Mouse (Mus musculus) hindbrain, embryonic 15.5 days (tissue): ENCODE data around the gene Edn2. TPM values are rescaled to one million over a fixed set of nuclear protein-coding genes. Genes with fewer than 3 reads are reported as not detected.

ENCODE experiments used
- ATAC-seq: fragments of 200-750 bp; cut with Nextera tagmentation; 2 replicates; pipeline ENCODE4 v1.8.0; 2017; ENCODE audit warnings: low read depth, moderate number of reproducible peaks, moderate TSS enrichment; ENCODE audit not compliant: low FRiP score
- H3K27ac ChIP-seq: fragments of 300-500 bp; sonication (generic); replicated peaks from 2 replicates; pipeline ENCODE4 v1.5.1; 2015; ENCODE audit warnings: mild to moderate bottlenecking, inconsistent platforms
- H3K27me3 ChIP-seq: fragments of 300-500 bp; sonication (generic); 2 replicates; pipeline ENCODE4 v1.6.1; 2015; ENCODE audit warnings: control low read depth, inconsistent platforms
- H3K36me3 ChIP-seq: fragments of 300-500 bp; sonication (generic); 2 replicates; pipeline ENCODE4 v1.6.1; 2015; ENCODE audit warnings: control low read depth, inconsistent platforms
- H3K4me1 ChIP-seq: fragments of 300-500 bp; sonication (generic); replicated peaks from 2 replicates; pipeline ENCODE4 v1.6.1; 2015; ENCODE audit warnings: control low read depth, inconsistent platforms
- H3K4me2 ChIP-seq: fragments of 300-500 bp; sonication (generic); 2 replicates; pipeline ENCODE4 v1.6.1; 2015; ENCODE audit warnings: moderate library complexity, mild to moderate bottlenecking, inconsistent platforms
- H3K4me3 ChIP-seq: fragments of 300-500 bp; sonication (generic); 2 replicates; pipeline ENCODE4 v1.5.1; 2015; ENCODE audit warnings: mild to moderate bottlenecking, inconsistent platforms
- H3K9ac ChIP-seq: fragments of 300-500 bp; sonication (generic); 2 replicates; pipeline ENCODE4 v1.6.1; 2015; ENCODE audit warnings: inconsistent platforms
- H3K9me3 ChIP-seq: fragments of 300-500 bp; sonication (generic); 2 replicates; pipeline ENCODE4 v1.6.1; 2016; ENCODE audit warnings: control low read depth, inconsistent platforms
- WGBS: fragments of 180-500 bp; shearing (Covaris S2); methylation state at CpG from one replicate; pipeline ENCODE4 v1.1.7; 2015; 5-methylcytosine and 5-hydroxymethylcytosine counted together
- polyA plus RNA-seq: library from polyadenylated mRNA; unstranded; fragments of >200 nt; fragmentation: Nextera tagmentation; extraction: Ambion mirVana; gene quantifications from 2 replicates; pipeline ENCODE4 v1.2.1, GENCODE M21; 2015

The Edn2 gene
- polyA plus RNA-seq, 1 experiment from 2014 or later, result 0.10 TPM

DNA sequence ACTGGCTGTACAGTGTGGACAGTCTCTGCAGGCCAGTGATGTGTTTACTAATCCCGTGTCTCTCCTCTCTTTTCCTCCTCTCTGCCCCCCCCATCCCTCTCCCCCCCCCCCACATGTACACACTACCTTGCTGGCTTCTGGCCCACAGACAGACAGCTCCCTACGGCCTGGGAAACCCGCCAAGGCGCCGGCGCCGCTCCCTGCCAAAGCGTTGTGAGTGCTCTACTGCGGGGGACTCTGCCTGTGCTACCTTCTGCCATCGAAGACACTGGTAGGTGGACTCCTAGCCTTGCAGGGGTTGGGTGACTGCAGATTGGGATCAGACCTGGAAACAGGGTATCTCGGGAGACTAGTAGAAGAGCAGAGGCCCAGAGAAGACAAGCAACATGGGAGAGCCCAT, 2.2 kb downstream of the Edn2 start:
- ATAC-seq, result peak; percentile 65; the same call in 1 of the 2 replicates

DNA sequence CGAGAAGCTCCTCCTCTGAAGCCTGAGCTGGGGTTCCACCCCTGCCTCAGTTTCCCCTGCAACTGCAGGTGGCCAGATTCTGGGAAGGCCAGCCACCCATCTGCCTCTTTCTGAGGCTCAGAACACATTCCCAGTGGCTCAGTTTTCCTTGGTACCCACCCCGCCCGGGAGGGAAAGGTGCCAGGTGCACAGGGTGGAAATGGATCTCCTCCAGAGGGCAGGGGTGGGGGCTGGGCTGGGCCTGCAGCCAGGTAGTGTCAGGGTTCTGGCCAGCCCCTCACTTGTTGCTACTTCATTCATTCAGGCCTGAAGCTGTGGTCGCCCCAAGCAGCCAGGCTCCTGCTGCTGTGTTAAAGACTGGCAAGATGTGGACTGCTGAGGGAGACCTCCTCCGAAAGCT, 3.3 kb downstream of the Edn2 start:
- Histone ChIP-seq H3K27me3 (no peaks in the 10 kb centered on the region), H3K9ac (no peak overlapping the region), H3K4me1 (no peaks in the 10 kb centered on the region; the same call in 1 of the 2 replicates), H3K27ac (no peak overlapping the region), H3K4me2 (no peak overlapping the region), H3K36me3 (no peaks in the 10 kb centered on the region), H3K4me3 (no peak overlapping the region), H3K9me3 (no peaks in the 10 kb centered on the region)
- WGBS, result 80% methylated on average over 5 of the region's 5 CpGs
- no peak for ATAC-seq

More for the DNA sequence above, 2.2 kb downstream of the Edn2 start:
- Histone ChIP-seq H3K9ac (no peak overlapping the region), H3K9me3 (no peaks in the 10 kb centered on the region), H3K27me3 (no peaks in the 10 kb centered on the region), H3K4me2 (no peak overlapping the region), H3K36me3 (no peaks in the 10 kb centered on the region), H3K4me1 (no peaks in the 10 kb centered on the region; the same call in 1 of the 2 replicates), H3K4me3 (no peak overlapping the region), H3K27ac (no peak overlapping the region)
- WGBS, result 56% methylated on average over 10 of the region's 11 CpGs

DNA sequence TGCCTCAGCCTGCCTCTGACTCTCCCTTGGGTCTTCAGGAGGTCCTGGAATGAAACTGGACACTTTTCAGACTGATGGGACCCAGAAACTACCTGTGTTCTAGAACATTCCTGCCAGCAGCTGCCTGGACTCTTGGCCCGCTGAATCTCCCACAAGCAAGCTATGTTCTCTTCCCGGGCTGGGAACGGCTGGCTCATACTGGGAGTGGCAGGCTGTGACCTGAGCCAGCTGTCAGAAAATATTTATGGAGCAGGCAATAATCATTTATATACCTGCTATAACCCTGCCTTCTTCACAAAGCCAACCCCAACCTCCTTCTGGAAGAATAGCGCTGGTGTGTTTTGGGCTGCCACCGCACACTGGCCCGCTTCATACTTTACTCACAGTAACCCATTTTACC, 6.8 kb downstream of the Edn2 start:
- Histone ChIP-seq H3K27ac (no peak overlapping the region), H3K4me1 (peaks cover 8% of the 10 kb centered on the region), H3K4me3 (no peak overlapping the region), H3K9me3 (no peaks in the 10 kb centered on the region), H3K36me3 (no peaks in the 10 kb centered on the region), H3K4me2 (no peak overlapping the region), H3K9ac (no peak overlapping the region), H3K27me3 (no peaks in the 10 kb centered on the region)
- WGBS, result 87% methylated on average over 6 of the region's 6 CpGs
- ATAC-seq, result no peak

DNA sequence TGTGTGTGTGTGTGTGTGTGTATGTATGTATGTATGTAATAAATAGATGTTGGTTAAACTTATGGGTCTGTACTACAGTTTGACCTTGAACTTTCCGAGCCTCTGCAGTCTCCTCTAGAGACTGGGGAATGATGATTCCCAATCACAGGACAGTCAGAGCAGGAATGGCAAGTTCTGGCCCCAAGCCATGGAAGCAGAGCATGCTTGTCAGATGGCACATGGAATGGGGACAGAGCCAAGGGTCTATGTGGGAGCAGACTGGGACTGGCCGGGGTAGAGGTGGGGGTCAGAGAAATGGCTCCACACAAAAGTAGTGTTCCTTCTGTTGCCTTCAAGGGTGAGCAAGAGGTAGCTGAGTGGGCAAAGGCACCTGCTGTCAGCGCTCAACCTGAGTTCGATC, 7.3 kb downstream of the Edn2 start:
- Histone ChIP-seq H3K4me1 (peaks cover 8% of the 10 kb centered on the region), H3K27me3 (no peaks in the 10 kb centered on the region), H3K4me2 (no peak overlapping the region), H3K9me3 (no peaks in the 10 kb centered on the region), H3K27ac (no peak overlapping the region), H3K36me3 (no peaks in the 10 kb centered on the region), H3K9ac (no peak overlapping the region), H3K4me3 (no peak overlapping the region)
- ATAC-seq, result no peak
- 81% methylated on average over 4 of the region's 4 CpGs for WGBS

DNA sequence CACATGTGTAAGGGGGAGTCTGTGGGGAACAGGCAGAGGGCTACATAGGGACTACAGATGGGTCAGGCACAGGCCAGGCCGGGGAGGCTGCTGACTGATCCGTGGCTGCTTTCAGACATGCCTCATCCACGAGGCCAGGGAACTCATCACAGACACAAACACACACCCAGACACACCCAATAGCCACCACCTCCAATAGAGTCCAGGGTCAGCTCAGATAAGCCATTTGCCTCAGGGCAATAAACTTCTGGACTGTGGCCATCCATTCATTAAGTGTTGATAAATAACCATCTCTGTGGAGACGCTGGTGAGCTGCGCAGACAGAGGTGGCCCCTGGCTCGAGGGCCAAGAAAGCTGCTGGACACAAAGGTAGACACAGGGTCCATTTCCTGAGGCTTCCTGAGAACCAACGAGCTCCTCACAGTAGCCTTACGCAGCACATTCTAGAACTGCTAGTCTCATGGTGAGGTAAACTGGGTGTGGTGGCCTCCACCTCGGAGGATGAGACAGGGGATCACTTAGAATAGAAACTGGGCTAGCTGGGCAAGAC, 9.5 kb downstream of the Edn2 start:
- Histone ChIP-seq H3K4me1 (peaks cover 8% of the 10 kb centered on the region), H3K9me3 (no peaks in the 10 kb centered on the region), H3K27me3 (no peaks in the 10 kb centered on the region), H3K27ac (no peak overlapping the region), H3K36me3 (no peaks in the 10 kb centered on the region), H3K4me3 (no peak overlapping the region), H3K9ac (no peak overlapping the region), H3K4me2 (no peak overlapping the region)
- ATAC-seq, result no peak
- WGBS, result 60% methylated on average over 9 of the region's 9 CpGs

DNA sequence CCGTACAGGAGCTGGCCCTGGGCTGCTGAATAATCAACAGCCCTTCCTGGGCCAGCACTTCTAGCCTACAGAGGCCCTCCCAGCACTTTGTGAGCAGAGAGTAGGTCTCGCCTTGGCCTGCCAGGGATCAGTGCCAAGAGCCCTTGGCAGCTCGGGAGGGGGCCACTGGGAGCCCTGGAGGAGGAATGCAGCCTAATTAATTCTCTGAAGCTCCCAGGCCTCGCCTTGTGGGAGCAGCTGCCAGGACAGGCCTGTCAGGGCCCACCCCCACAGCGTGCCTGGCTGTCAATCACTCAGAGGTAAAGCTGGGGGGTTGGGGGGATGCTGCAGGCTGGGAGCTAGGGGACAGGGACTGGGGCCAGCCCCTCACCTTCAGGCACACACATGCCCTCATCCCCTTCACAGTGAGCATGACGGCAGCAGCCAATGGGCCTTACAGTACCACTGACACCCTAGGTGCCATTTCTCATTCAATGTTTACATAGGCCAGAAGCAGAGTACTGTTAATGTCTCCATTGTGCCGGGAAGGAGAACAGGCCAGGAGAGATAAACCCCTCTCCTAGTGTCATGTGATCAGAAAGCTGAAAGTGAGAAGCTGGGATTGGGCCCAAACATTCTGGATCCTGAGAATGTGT, 11.2 kb downstream of the Edn2 start:
- H3K36me3 ChIP-seq, result no peaks in the 10 kb centered on the region
- H3K9me3 ChIP-seq, result no peaks in the 10 kb centered on the region
- H3K4me3 ChIP-seq, result no peak overlapping the region
- 9% methylated on average over 7 of the region's 7 CpGs for WGBS
- H3K27ac ChIP-seq, result no peak overlapping the region
- no peak overlapping the region for H3K9ac ChIP-seq
- H3K4me2 ChIP-seq, result no peak overlapping the region
- H3K4me1 ChIP-seq, result peaks cover 8% of the 10 kb centered on the region
- peak; percentile 87 for ATAC-seq
- H3K27me3 ChIP-seq, result no peaks in the 10 kb centered on the region

DNA sequence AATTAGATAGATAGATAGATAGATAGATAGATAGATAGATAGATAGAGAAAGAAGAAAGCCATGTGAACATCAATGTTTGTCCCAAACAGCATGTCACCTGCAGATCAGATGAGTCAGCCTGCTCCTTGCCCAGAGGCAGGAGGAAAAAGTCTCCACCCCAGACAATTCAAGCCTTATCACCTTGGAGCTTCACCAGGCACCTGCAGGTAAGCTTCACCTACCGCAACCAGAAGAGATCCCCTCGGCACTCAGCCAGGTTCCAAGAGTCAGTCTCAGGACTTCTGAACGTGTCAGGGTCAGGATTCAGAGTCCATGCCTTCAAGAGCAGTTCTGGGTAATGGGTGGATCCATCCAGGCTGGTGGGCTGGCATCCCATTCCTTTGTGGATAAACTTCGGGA, 18.1 kb downstream of the Edn2 start:
- 75% methylated on average over 4 of the region's 4 CpGs for WGBS
- no peaks in the 10 kb centered on the region for H3K9me3 ChIP-seq
- H3K36me3 ChIP-seq, result no peaks in the 10 kb centered on the region
- no peak overlapping the region for H3K27ac ChIP-seq
- no peak overlapping the region for H3K9ac ChIP-seq
- H3K27me3 ChIP-seq, result no peaks in the 10 kb centered on the region
- no peak for ATAC-seq
- H3K4me1 ChIP-seq, result no peaks in the 10 kb centered on the region
- H3K4me3 ChIP-seq, result no peak overlapping the region
- H3K4me2 ChIP-seq, result no peak overlapping the region

DNA sequence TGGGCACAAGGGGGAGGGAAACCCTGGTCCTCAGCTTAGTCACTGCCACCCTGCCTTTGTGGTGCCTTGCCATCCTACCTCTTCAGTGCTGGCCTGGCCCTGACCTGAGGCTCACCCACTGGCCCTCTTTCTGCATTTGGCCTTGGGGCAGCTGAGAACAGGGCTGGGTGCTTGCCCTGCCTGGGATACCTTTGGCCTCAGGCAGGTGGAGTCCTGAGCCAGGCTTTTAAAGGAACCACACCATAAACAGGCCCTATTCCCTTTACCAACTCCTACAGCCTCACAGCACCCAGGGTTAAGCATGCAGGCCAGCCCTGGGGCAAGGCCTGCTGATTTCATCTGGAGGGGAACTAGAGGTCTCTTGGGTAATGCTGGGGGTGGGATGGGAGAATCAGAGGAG, 19.5 kb downstream of the Edn2 start:
- H3K4me2 ChIP-seq, result no peak overlapping the region
- H3K9ac ChIP-seq, result no peak overlapping the region
- H3K27me3 ChIP-seq, result peaks cover under 1% of the 10 kb centered on the region; the same call in 1 of the 2 replicates
- no peaks in the 10 kb centered on the region for H3K4me1 ChIP-seq
- H3K27ac ChIP-seq, result no peak overlapping the region
- H3K36me3 ChIP-seq, result no peaks in the 10 kb centered on the region
- no peak overlapping the region for H3K4me3 ChIP-seq
- no peaks in the 10 kb centered on the region for H3K9me3 ChIP-seq
- no peak for ATAC-seq

DNA sequence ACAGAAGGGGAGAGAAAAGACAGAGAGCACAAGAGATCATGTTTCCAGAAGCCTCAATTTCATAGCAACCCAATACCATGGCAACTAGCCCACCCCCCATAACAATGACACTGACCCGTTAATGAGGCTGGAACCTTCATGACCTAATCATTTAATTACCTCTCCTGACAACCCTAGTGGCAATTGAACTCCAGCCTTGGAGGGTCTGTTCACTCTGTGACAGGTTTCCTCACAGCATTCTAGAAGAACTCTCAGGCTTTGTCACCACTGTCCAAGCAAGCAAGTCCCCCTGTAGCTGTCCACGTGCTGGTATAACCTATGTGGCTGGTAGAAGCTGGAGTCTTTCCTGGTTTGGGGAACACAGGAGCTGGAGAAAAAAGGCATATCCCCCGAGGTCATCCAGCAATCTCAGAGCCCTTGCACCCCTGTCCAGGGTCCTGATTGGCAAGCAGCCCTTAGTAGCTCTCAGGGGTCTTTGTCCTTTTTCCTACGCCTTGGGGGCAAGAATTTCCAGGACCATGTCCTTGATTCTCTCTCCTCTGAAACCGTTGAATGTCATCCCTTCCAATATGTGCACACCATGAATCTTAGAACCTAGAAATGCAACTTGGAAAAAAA, 23.5 kb downstream of the Edn2 start:
- Histone ChIP-seq H3K36me3 (no peaks in the 10 kb centered on the region), H3K4me3 (no peak overlapping the region), H3K9me3 (no peaks in the 10 kb centered on the region), H3K27me3 (peaks cover 5% of the 10 kb centered on the region), H3K9ac (no peak overlapping the region), H3K4me1 (peaks cover 15% of the 10 kb centered on the region), H3K27ac (no peak overlapping the region), H3K4me2 (no peak overlapping the region)
- no peak for ATAC-seq
- WGBS, result 29% methylated on average over 5 of the region's 5 CpGs

DNA sequence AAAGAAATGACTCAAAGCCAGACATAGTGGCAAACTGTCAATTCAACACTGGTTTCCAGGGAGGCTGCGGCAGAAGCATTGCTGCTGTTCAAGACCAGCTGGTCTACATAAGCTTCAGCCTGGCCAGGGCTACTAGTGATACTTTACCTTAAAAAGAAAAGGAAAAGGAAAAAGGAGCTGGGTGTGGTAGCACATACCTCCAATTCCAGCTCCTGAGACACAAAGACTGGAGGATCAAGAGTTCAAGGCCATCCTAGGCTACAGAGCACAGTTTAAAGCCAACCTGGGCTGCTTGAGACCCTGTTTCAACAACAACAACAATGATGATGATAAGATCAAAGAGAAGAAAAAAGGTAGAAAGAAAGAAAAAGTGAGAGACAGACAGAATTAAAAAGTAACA, 25.4 kb downstream of the Edn2 start:
- no peak overlapping the region for H3K27ac ChIP-seq
- no peak overlapping the region for H3K4me2 ChIP-seq
- H3K36me3 ChIP-seq, result no peaks in the 10 kb centered on the region
- no peak overlapping the region for H3K4me3 ChIP-seq
- H3K9ac ChIP-seq, result no peak overlapping the region
- peaks cover 5% of the 10 kb centered on the region for H3K27me3 ChIP-seq
- no peak for ATAC-seq
- WGBS, result 93% methylated on average over 1 of the region's 1 CpGs
- peaks cover 24% of the 10 kb centered on the region for H3K4me1 ChIP-seq
- no peaks in the 10 kb centered on the region for H3K9me3 ChIP-seq

DNA sequence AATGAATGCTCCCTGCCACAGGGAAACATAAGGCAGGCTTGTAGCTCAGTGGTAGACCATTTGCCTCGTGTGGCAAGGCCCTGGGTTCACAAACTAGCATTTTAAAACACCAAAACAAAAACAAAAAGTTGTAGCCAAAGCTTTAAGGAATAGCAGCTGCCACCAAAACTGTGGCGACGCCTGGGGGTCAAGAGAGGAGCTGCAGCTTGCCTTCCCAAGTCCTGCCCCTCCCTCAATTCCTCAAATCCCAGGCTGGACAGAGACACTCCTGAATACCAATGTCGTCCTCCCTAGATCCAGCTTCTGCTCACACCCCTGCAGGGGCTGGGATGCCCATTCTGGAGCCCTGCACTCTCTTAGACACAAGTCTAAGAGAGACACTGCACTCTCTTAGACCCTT, 25.9 kb downstream of the Edn2 start:
- H3K4me2 ChIP-seq, result no peak overlapping the region
- H3K27ac ChIP-seq, result no peak overlapping the region
- peaks cover 5% of the 10 kb centered on the region for H3K27me3 ChIP-seq
- WGBS, result 7% methylated on average over 4 of the region's 4 CpGs
- H3K9ac ChIP-seq, result no peak overlapping the region
- no peak for ATAC-seq
- no peaks in the 10 kb centered on the region for H3K36me3 ChIP-seq
- H3K4me3 ChIP-seq, result no peak overlapping the region
- H3K9me3 ChIP-seq, result no peaks in the 10 kb centered on the region
- peaks cover 24% of the 10 kb centered on the region for H3K4me1 ChIP-seq

DNA sequence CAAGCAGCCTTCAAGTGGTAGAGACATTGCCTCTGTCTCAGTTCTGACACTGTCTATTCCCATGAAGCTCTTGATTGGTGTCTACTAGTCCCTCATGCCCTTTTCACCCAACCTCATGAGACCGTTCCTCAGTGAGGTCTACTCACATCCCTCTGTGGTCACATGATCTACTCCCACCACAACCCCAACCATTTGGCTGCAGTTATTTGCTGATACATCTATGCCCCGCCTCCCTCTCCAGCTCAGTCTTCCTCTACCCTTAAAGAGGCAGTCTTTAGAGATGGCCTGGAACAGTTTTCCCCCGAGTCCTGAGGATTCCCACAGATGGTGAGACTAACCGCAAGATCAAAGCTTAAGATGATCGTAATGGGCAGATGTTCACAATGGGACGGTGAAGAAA, 27.2 kb downstream of the Edn2 start:
- ATAC-seq, result 0 out of 2 replicates have a peak, but pooled peaks have one; percentile 6
- Histone ChIP-seq H3K9ac (no peak overlapping the region), H3K4me1 (peaks cover 24% of the 10 kb centered on the region), H3K27ac (no peak overlapping the region), H3K36me3 (no peaks in the 10 kb centered on the region), H3K4me2 (no peak overlapping the region), H3K9me3 (no peaks in the 10 kb centered on the region), H3K4me3 (no peak overlapping the region), H3K27me3 (peaks cover 5% of the 10 kb centered on the region)
- 79% methylated on average over 6 of the region's 6 CpGs for WGBS
